Mouse (Mus musculus) midbrain, postnatal 0 days (tissue): Measurements from ENCODE around the gene Rpl27. TPM values are rescaled to one million over a fixed set of nuclear protein-coding genes. Genes with fewer than 3 reads are reported as not detected.
A peak's percentile ranks its signal among the peaks of the same experiment; 100 is the strongest.
"Not testable (repeated sequence)": the region's sequence is repeated elsewhere in the genome, so short reads cannot be mapped to it uniquely, and the experiment has no call there.

Experiments
- ATAC-seq: fragments of 200-750 bp; cut with Nextera tagmentation; 2 replicates; pipeline ENCODE4 v1.8.0; 2017; ENCODE audit warnings: moderate number of reproducible peaks, mild to moderate bottlenecking, moderate TSS enrichment, moderate library complexity; ENCODE audit not compliant: low FRiP score
- DNase-seq: peaks from one replicate; pipeline ENCODE4 v3.0.0-alpha.2; 2015; ENCODE audit warnings: low spot score
- H3K27ac ChIP-seq: fragments of 300-500 bp; sonication (generic); 2 replicates; pipeline ENCODE4 v1.5.1; 2014; ENCODE audit warnings: low read depth, mild to moderate bottlenecking, low read length, mixed read lengths
- H3K27me3 ChIP-seq: fragments of 300-500 bp; sonication (generic); 2 replicates; pipeline ENCODE4 v1.6.1; 2014; ENCODE audit warnings: low read length, control low read depth, mixed read lengths; ENCODE audit not compliant: insufficient read depth
- H3K36me3 ChIP-seq: fragments of 300-500 bp; sonication (generic); 2 replicates; pipeline ENCODE4 v1.6.1; 2014; ENCODE audit warnings: low read length, control low read depth, mixed read lengths; ENCODE audit not compliant: insufficient read depth
- H3K4me1 ChIP-seq: fragments of 300-500 bp; sonication (generic); 2 replicates; pipeline ENCODE4 v1.6.1; 2014; ENCODE audit warnings: mild to moderate bottlenecking, control low read depth, antibody characterized with exemption, low read length, mixed read lengths; ENCODE audit not compliant: insufficient read depth
- H3K4me2 ChIP-seq: fragments of 300-500 bp; sonication (generic); 2 replicates; pipeline ENCODE4 v1.6.1; 2014; ENCODE audit warnings: low read depth, mild to moderate bottlenecking, low read length, mixed read lengths; ENCODE audit not compliant: poor library complexity, severe bottlenecking
- H3K4me3 ChIP-seq: fragments of 300-500 bp; sonication (generic); 2 replicates; pipeline ENCODE4 v1.5.1; 2014; ENCODE audit warnings: low read depth, mild to moderate bottlenecking, low read length, moderate library complexity
- H3K9ac ChIP-seq: fragments of 300-500 bp; sonication (generic); replicated peaks from 2 replicates; pipeline ENCODE4 v1.6.1; 2014; ENCODE audit warnings: mild to moderate bottlenecking, low read length, moderate library complexity, mixed read lengths; ENCODE audit not compliant: poor library complexity, severe bottlenecking
- H3K9me3 ChIP-seq: fragments of 300-500 bp; sonication (generic); 2 replicates; pipeline ENCODE4 v1.6.1; 2016; ENCODE audit warnings: low read length, control low read depth
- CTCF ChIP-seq: IDR thresholded peaks from 2 replicates; pipeline ENCODE4 v1.5.1; 2016; ENCODE audit warnings: antibody characterized with exemption, mild to moderate bottlenecking
- WGBS: fragments of 180-500 bp; shearing (Covaris S2); extraction: QIAGEN DNeasy Blood & Tissue Kit; methylation state at CpG from one replicate; pipeline ENCODE4 v1.1.7; 2014; 5-methylcytosine and 5-hydroxymethylcytosine counted together
- polyA plus RNA-seq: library from polyadenylated mRNA; unstranded; fragments of >200 nt; fragmentation: Nextera tagmentation; extraction: Ambion mirVana; gene quantifications from 2 replicates; pipeline ENCODE4 v1.2.1, GENCODE M21; 2015
- total RNA-seq: library from RNA; depleted of rRNA; stranded (reverse); fragments of >200 nt; gene quantifications from 2 replicates; pipeline ENCODE4 v1.2.3, GENCODE M21; 2014

Gene Rpl27
- total and polyA plus RNA-seq, 2 experiments from 2014 or later = 260 to 605 TPM

DNA sequence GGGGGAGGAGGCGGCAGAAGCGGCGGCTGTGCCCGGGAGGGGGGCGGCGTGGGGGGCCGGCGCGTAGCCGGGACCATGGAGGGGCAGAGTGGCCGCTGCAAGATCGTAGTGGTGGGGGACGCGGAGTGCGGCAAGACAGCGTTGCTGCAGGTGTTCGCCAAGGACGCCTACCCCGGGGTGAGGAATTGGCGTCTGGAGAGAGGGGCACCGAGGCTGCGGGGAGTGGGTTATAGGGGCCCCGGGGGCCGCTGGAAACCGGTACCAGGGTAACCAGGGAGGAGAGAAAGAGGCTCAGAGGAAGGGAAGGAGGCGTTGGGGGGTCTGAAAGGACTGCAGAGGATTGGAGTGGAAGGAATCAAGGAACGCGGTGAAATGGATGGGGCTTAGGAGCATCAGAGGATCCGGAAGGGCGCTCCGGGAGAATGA, 26.2 kb downstream of the Rpl27 start:
- no peaks in the 10 kb centered on the region for H3K9me3 ChIP-seq
- peak overlapping the region; percentile 85 for H3K4me2 ChIP-seq
- H3K4me3 ChIP-seq = peak overlapping the region; percentile 75
- H3K9ac ChIP-seq = peak overlapping the region; percentile 86
- WGBS = 0% methylated on average over 29 of the region's 31 CpGs
- H3K27me3 ChIP-seq = no peaks in the 10 kb centered on the region
- DNase-seq (peak; percentile 46), ATAC-seq (peak; percentile 11; the same call in 1 of the 2 replicates)
- peaks cover 7% of the 10 kb centered on the region; the same call in 1 of the 2 replicates for H3K36me3 ChIP-seq
- H3K4me1 ChIP-seq = peaks cover 16% of the 10 kb centered on the region
- H3K27ac ChIP-seq = peak overlapping the region; percentile 89
- TF ChIP-seq CTCF = no peak

GRCm38 (mm10) chr11:101468731-101469130, 26.6 kb downstream of the Rpl27 start:
- no peak for TF ChIP-seq CTCF
- H3K36me3 ChIP-seq = peaks cover 7% of the 10 kb centered on the region; the same call in 1 of the 2 replicates
- peak overlapping the region; percentile 75 for H3K4me3 ChIP-seq
- no peaks in the 10 kb centered on the region for H3K9me3 ChIP-seq
- peak overlapping the region; percentile 86 for H3K9ac ChIP-seq
- DNase-seq = no peak
- peak overlapping the region; percentile 85 for H3K4me2 ChIP-seq
- H3K4me1 ChIP-seq = peaks cover 12% of the 10 kb centered on the region
- ATAC-seq = no peak
- no peaks in the 10 kb centered on the region for H3K27me3 ChIP-seq
- WGBS = 3% methylated on average over 13 of the region's 13 CpGs
- H3K27ac ChIP-seq = peak overlapping the region; percentile 89

GRCm38 (mm10) chr11:101469155-101469554, 27.1 kb downstream of the Rpl27 start:
- ATAC-seq (no peak), DNase-seq (no peak)
- Histone ChIP-seq H3K4me1 (peaks cover 7% of the 10 kb centered on the region; the same call in 1 of the 2 replicates), H3K4me2 (peak overlapping the region; percentile 85), H3K9ac (peak overlapping the region; percentile 86; the same call in 1 of the 2 replicates), H3K36me3 (peaks cover 7% of the 10 kb centered on the region; the same call in 1 of the 2 replicates), H3K27me3 (no peaks in the 10 kb centered on the region), H3K27ac (no peak overlapping the region), H3K4me3 (peak overlapping the region; percentile 75), H3K9me3 (no peaks in the 10 kb centered on the region)
- 57% methylated on average over 4 of the region's 4 CpGs for WGBS
- TF ChIP-seq CTCF = no peak

DNA sequence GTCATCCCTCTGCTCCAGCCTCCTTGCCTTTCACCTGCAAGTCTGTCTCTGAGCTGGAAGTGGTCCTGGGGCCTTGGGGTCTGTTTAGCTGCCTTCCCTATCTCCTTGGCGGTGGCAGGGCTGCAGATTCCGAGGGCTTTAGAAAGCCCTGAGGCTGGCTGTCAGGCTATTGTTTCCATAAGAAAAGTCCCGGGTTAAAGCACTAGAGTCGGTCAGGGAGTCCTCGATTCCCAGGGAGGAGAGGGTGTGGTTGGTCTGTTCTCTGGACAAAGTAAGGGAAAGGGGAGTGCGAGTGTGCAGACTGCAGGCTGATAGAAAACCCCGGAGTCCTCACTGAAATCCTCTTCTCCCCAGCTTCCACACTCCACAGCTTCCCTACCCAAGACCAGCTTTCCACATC, 28.1 kb downstream of the Rpl27 start:
- H3K9me3 ChIP-seq = no peaks in the 10 kb centered on the region
- H3K4me1 ChIP-seq = peaks cover 3% of the 10 kb centered on the region; the same call in 1 of the 2 replicates
- H3K27ac ChIP-seq = no peak overlapping the region
- H3K4me2 ChIP-seq = no peak overlapping the region
- no peak for TF ChIP-seq CTCF
- no peak overlapping the region for H3K4me3 ChIP-seq
- 31% methylated on average over 7 of the region's 7 CpGs for WGBS
- ATAC-seq (no peak), DNase-seq (no peak)
- H3K9ac ChIP-seq = no peak overlapping the region
- H3K27me3 ChIP-seq = no peaks in the 10 kb centered on the region
- H3K36me3 ChIP-seq = peaks cover 7% of the 10 kb centered on the region; the same call in 1 of the 2 replicates

GRCm38 (mm10) chr11:101471926-101472325, 29.8 kb downstream of the Rpl27 start:
- no peaks in the 10 kb centered on the region for H3K27me3 ChIP-seq
- 41% methylated on average over 3 of the region's 3 CpGs for WGBS
- no peak for ATAC-seq
- H3K9ac ChIP-seq = no peak overlapping the region
- DNase-seq = peak; percentile 42
- H3K4me1 ChIP-seq = no peaks in the 10 kb centered on the region
- no peak overlapping the region for H3K4me2 ChIP-seq
- TF ChIP-seq CTCF = no peak
- H3K9me3 ChIP-seq = no peaks in the 10 kb centered on the region
- H3K4me3 ChIP-seq = no peak overlapping the region
- H3K27ac ChIP-seq = no peak overlapping the region
- H3K36me3 ChIP-seq = peaks cover 7% of the 10 kb centered on the region; the same call in 1 of the 2 replicates

GRCm38 (mm10) chr11:101472336-101472735, 30.2 kb downstream of the Rpl27 start:
- 67% methylated on average over 7 of the region's 7 CpGs for WGBS
- no peak overlapping the region for H3K9ac ChIP-seq
- no peak for TF ChIP-seq CTCF
- no peaks in the 10 kb centered on the region for H3K9me3 ChIP-seq
- H3K4me2 ChIP-seq = no peak overlapping the region
- H3K4me3 ChIP-seq = no peak overlapping the region
- H3K36me3 ChIP-seq = peaks cover 7% of the 10 kb centered on the region; the same call in 1 of the 2 replicates
- DNase-seq = peak; percentile 47
- no peaks in the 10 kb centered on the region for H3K4me1 ChIP-seq
- H3K27ac ChIP-seq = no peak overlapping the region
- ATAC-seq = no peak
- no peaks in the 10 kb centered on the region for H3K27me3 ChIP-seq

- not testable (repeated sequence) for H3K4me3 ChIP-seq, H3K36me3 ChIP-seq, H3K4me2 ChIP-seq, ATAC-seq, DNase-seq, H3K27me3 ChIP-seq, H3K9ac ChIP-seq, H3K9me3 ChIP-seq, H3K4me1 ChIP-seq, H3K27ac ChIP-seq
- WGBS = 82% methylated on average over 1 of the region's 1 CpGs
These were observed 31.6 kb downstream of the Rpl27 start for GRCm38 (mm10) chr11:101473686-101474085.
